In the genomic region with DNA sequence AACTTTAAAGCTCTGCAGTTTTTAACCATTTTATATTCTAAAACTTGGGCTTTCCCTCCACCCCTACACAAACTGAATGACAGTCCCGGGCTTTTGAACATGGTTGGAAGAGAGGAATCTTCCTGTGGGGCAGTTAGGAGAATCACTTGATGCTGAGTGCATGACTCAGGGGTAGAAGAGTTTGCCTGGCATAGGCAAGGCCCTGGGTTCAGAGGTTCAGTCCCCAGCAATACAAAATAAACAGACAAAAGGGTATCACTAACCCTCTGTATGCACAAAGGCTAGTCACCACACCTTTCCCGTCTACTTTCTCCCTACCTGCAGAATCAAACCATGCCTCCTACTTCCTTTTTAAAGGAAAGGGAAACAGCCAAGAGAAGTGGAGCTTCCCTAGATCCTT, we compare ENCODE assay signal across 13 mouse cellular contexts.
"Had no signal": no experiment of that assay in that cellular context is flagged by ENCODE, and none has a peak within 500 bp of the region (broad histone marks: within the 10 kb centered on the region; RNA-seq: fewer than 3 reads in every experiment).

No protein-coding gene starts in this region.

- DNase-seq: kidney, postnatal 25 days; lung, adult 2 months; lung, postnatal 4 days; right cerebral cortex, postnatal 14 days had no signal

- ATAC-seq: lung, postnatal 0 days had no signal

- H3K9ac ChIP-seq: liver, embryonic 15.5 days; neural tube, embryonic 12.5 days; stomach, embryonic 15.5 days had no signal

- H3K27ac ChIP-seq: left cerebral cortex, adult 2 months; liver, embryonic 15.5 days; midbrain, embryonic 10.5 days; neural tube, embryonic 12.5 days; stomach, embryonic 15.5 days had no signal

- H3K9me3 ChIP-seq: limb, embryonic 10.5 days; liver, embryonic 15.5 days; midbrain, embryonic 10.5 days; neural tube, embryonic 12.5 days; stomach, embryonic 15.5 days had no signal

- H3K4me1 ChIP-seq: midbrain, embryonic 10.5 days; neural tube, embryonic 12.5 days had no signal

- H3K36me3 ChIP-seq: liver, embryonic 15.5 days; midbrain, embryonic 10.5 days; neural tube, embryonic 12.5 days had no signal

- H3K27me3 ChIP-seq: liver, embryonic 15.5 days; neural tube, embryonic 12.5 days; stomach, embryonic 15.5 days had no signal

- H3K4me2 ChIP-seq: liver, embryonic 11.5 days; liver, embryonic 15.5 days; neural tube, embryonic 12.5 days; stomach, embryonic 15.5 days had no signal

- H3K4me3 ChIP-seq: left cerebral cortex, adult 2 months; limb, embryonic 10.5 days; liver, embryonic 15.5 days; midbrain, embryonic 10.5 days; myocyte; neural tube, embryonic 12.5 days; stomach, embryonic 15.5 days had no signal
